Mouse (Mus musculus): ENCODE results near the gene Trmt61a. TPM values are rescaled to one million over a fixed set of nuclear protein-coding genes. Genes with fewer than 3 reads are reported as not detected.

The Trmt61a gene
- polyA plus RNA-seq, 1 experiment, result 9.0 TPM

GRCm38 (mm10) chr12:111694271-111694781, 16.4 kb downstream of the Trmt61a start:
- Histone ChIP-seq H3K4me3 (ENCODE audit: insufficient read depth, low read length) (no peak overlapping the region), H3K4me1 (ENCODE audit: control insufficient read depth, insufficient read depth, low read length) (peaks cover 21% of the 10 kb centered on the region), H3K27ac (ENCODE audit: insufficient read depth, low read length) (no peak overlapping the region)

GRCm38 (mm10) chr12:111694880-111695804, 17.2 kb downstream of the Trmt61a start:
- TF ChIP-seq CTCF (IDR thresholded peaks at IDR 0.05; ENCODE audit: borderline replicate concordance, insufficient read depth, low read length) (no peak), POLR2A (IDR thresholded peaks at IDR 0.05; ENCODE audit: low read depth, low read length) (no peak)
- Histone ChIP-seq H3K4me1 (ENCODE audit: control insufficient read depth, insufficient read depth, low read length) (peaks cover 21% of the 10 kb centered on the region), H3K27ac (ENCODE audit: insufficient read depth, low read length) (no peak overlapping the region), H3K4me3 (ENCODE audit: insufficient read depth, low read length) (no peak overlapping the region)

More at GRCm38 (mm10) chr12:111694271-111694781, 16.4 kb downstream of the Trmt61a start:
- TF ChIP-seq CTCF (IDR thresholded peaks at IDR 0.05; ENCODE audit: borderline replicate concordance, insufficient read depth, low read length) (no peak), POLR2A (IDR thresholded peaks at IDR 0.05; ENCODE audit: low read depth, low read length) (no peak)

- TF ChIP-seq POLR2A (IDR thresholded peaks at IDR 0.05; ENCODE audit: low read depth, low read length) (no peak), CTCF (IDR thresholded peaks at IDR 0.05; ENCODE audit: borderline replicate concordance, insufficient read depth, low read length) (0 out of 2 replicates have a peak, but pooled peaks have one; percentile 13)
- H3K27ac ChIP-seq (ENCODE audit: insufficient read depth, low read length), result no peak overlapping the region
- no peak overlapping the region for H3K4me3 ChIP-seq (ENCODE audit: insufficient read depth, low read length)
- peaks cover 19% of the 10 kb centered on the region for H3K4me1 ChIP-seq (ENCODE audit: control insufficient read depth, insufficient read depth, low read length)
Observed at GRCm38 (mm10) chr12:111696239-111696638, 18.3 kb downstream of the Trmt61a start.

GRCm38 (mm10) chr12:111697708-111698107, 19.8 kb downstream of the Trmt61a start:
- TF ChIP-seq POLR2A (IDR thresholded peaks at IDR 0.05; ENCODE audit: low read depth, low read length) (no peak), CTCF (IDR thresholded peaks at IDR 0.05; ENCODE audit: borderline replicate concordance, insufficient read depth, low read length) (no peak)
- Histone ChIP-seq H3K4me3 (ENCODE audit: insufficient read depth, low read length) (no peak overlapping the region), H3K4me1 (ENCODE audit: control insufficient read depth, insufficient read depth, low read length) (peaks cover 11% of the 10 kb centered on the region), H3K27ac (ENCODE audit: insufficient read depth, low read length) (peak overlapping the region; percentile 17; the same call in 1 of the 2 replicates)

GRCm38 (mm10) chr12:111698346-111698913, 20.5 kb downstream of the Trmt61a start:
- TF ChIP-seq POLR2A (IDR thresholded peaks at IDR 0.05; ENCODE audit: low read depth, low read length) (no peak), CTCF (IDR thresholded peaks at IDR 0.05; ENCODE audit: borderline replicate concordance, insufficient read depth, low read length) (no peak)
- no peak overlapping the region for H3K4me3 ChIP-seq (ENCODE audit: insufficient read depth, low read length)
- H3K4me1 ChIP-seq (ENCODE audit: control insufficient read depth, insufficient read depth, low read length), result peaks cover 11% of the 10 kb centered on the region
- H3K27ac ChIP-seq (ENCODE audit: insufficient read depth, low read length), result peak overlapping the region; percentile 17; the same call in 1 of the 2 replicates

GRCm38 (mm10) chr12:111699542-111699941, 21.6 kb downstream of the Trmt61a start:
- H3K4me3 ChIP-seq (ENCODE audit: insufficient read depth, low read length), result no peak overlapping the region
- no peak overlapping the region for H3K27ac ChIP-seq (ENCODE audit: insufficient read depth, low read length)
- H3K4me1 ChIP-seq (ENCODE audit: control insufficient read depth, insufficient read depth, low read length), result peaks cover 14% of the 10 kb centered on the region
- TF ChIP-seq POLR2A (IDR thresholded peaks at IDR 0.05; ENCODE audit: low read depth, low read length) (no peak), CTCF (IDR thresholded peaks at IDR 0.05; ENCODE audit: borderline replicate concordance, insufficient read depth, low read length) (no peak)

GRCm38 (mm10) chr12:111700920-111701458, 23.1 kb downstream of the Trmt61a start:
- no peak overlapping the region; the same call in 1 of the 2 replicates for H3K27ac ChIP-seq (ENCODE audit: insufficient read depth, low read length)
- H3K4me3 ChIP-seq (ENCODE audit: insufficient read depth, low read length), result no peak overlapping the region
- H3K4me1 ChIP-seq (ENCODE audit: control insufficient read depth, insufficient read depth, low read length), result peaks cover 26% of the 10 kb centered on the region
- no peak for TF ChIP-seq CTCF (IDR thresholded peaks at IDR 0.05; ENCODE audit: borderline replicate concordance, insufficient read depth, low read length)
- TF ChIP-seq POLR2A (IDR thresholded peaks at IDR 0.05; ENCODE audit: low read depth, low read length), result no peak

- H3K4me1 ChIP-seq (ENCODE audit: control insufficient read depth, insufficient read depth, low read length), result peaks cover 18% of the 10 kb centered on the region
Observed at GRCm38 (mm10) chr12:111703301-111703700, 25.4 kb downstream of the Trmt61a start.

GRCm38 (mm10) chr12:111704609-111705008, 26.7 kb downstream of the Trmt61a start:
- H3K27ac ChIP-seq (ENCODE audit: insufficient read depth, low read length), result peak overlapping the region; percentile 95
- H3K4me3 ChIP-seq (ENCODE audit: insufficient read depth, low read length), result no peak overlapping the region
- TF ChIP-seq POLR2A (IDR thresholded peaks at IDR 0.05; ENCODE audit: low read depth, low read length) (peak; percentile 94), CTCF (IDR thresholded peaks at IDR 0.05; ENCODE audit: borderline replicate concordance, insufficient read depth, low read length) (no peak)
- H3K4me1 ChIP-seq (ENCODE audit: control insufficient read depth, insufficient read depth, low read length), result peaks cover 15% of the 10 kb centered on the region

More at GRCm38 (mm10) chr12:111703301-111703700, 25.4 kb downstream of the Trmt61a start:
- Histone ChIP-seq H3K4me3 (ENCODE audit: insufficient read depth, low read length) (no peak overlapping the region), H3K27ac (ENCODE audit: insufficient read depth, low read length) (no peak overlapping the region)
- no peak for TF ChIP-seq POLR2A (IDR thresholded peaks at IDR 0.05; ENCODE audit: low read depth, low read length)
- no peak for TF ChIP-seq CTCF (IDR thresholded peaks at IDR 0.05; ENCODE audit: borderline replicate concordance, insufficient read depth, low read length)

All from embryonic fibroblast, embryonic 13.5 days (primary cell).